Mouse (Mus musculus) midbrain, embryonic 10.5 days (tissue): ENCODE results near the gene Fhod1. TPM values are rescaled to one million over a fixed set of nuclear protein-coding genes. Genes with fewer than 3 reads are reported as not detected.
A peak's percentile ranks its signal among the peaks of the same experiment; 100 is the strongest.

Experiments
- DNase-seq: peaks from one replicate; pipeline ENCODE4 v3.0.0-alpha.2; 2017; ENCODE audit warnings: low spot score
- H3K27ac ChIP-seq: fragments of 300-500 bp; sonication (generic); replicated peaks from 2 replicates; pipeline ENCODE4 v1.5.1; 2016; ENCODE audit warnings: mild to moderate bottlenecking
- H3K27me3 ChIP-seq: fragments of 300-500 bp; sonication (generic); 2 replicates; pipeline ENCODE4 v1.6.1; 2016; ENCODE audit warnings: low read depth, mild to moderate bottlenecking; ENCODE audit not compliant: poor library complexity, severe bottlenecking
- H3K36me3 ChIP-seq: fragments of 300-500 bp; sonication (generic); 2 replicates; pipeline ENCODE4 v1.6.1; 2016; ENCODE audit warnings: mild to moderate bottlenecking, moderate library complexity
- H3K4me1 ChIP-seq: fragments of 300-500 bp; sonication (generic); 2 replicates; pipeline ENCODE4 v1.6.1; 2016
- H3K4me3 ChIP-seq: fragments of 300-500 bp; sonication (generic); 2 replicates; pipeline ENCODE4 v1.5.1; 2016; ENCODE audit warnings: mild to moderate bottlenecking, moderate library complexity
- H3K9me3 ChIP-seq: fragments of 300-500 bp; sonication (generic); replicated peaks from 2 replicates; pipeline ENCODE4 v1.6.1; 2016; ENCODE audit warnings: mild to moderate bottlenecking
- WGBS: fragments of 180-500 bp; shearing (Covaris S2); methylation state at CpG from one replicate; pipeline ENCODE4 v1.1.7; 2016; 5-methylcytosine and 5-hydroxymethylcytosine counted together
- polyA plus RNA-seq: library from polyadenylated mRNA; unstranded; fragments of >200 nt; fragmentation: Nextera tagmentation; extraction: Ambion mirVana; gene quantifications from 2 replicates; pipeline ENCODE4 v1.2.1, GENCODE M21; 2016

Gene Fhod1
- polyA plus RNA-seq, 1 experiment from 2014 or later, result 2.2 TPM

GRCm38 (mm10) chr8:105345061-105345975, 2.4 kb downstream of the Fhod1 start:
- Histone ChIP-seq H3K9me3 (no peaks in the 10 kb centered on the region), H3K27ac (no peak overlapping the region), H3K27me3 (peaks cover 10% of the 10 kb centered on the region), H3K4me3 (peak overlapping the region; percentile 76; the same call in 1 of the 2 replicates), H3K4me1 (peaks cover 61% of the 10 kb centered on the region), H3K36me3 (no peaks in the 10 kb centered on the region)
- WGBS, result 77% methylated on average over 7 of the region's 7 CpGs
- DNase-seq, result no peak

- no peak for DNase-seq
- H3K9me3 ChIP-seq, result no peaks in the 10 kb centered on the region
- no peaks in the 10 kb centered on the region for H3K27me3 ChIP-seq
- no peak overlapping the region for H3K27ac ChIP-seq
- no peak overlapping the region for H3K4me3 ChIP-seq
- WGBS, result 77% methylated on average over 8 of the region's 8 CpGs
- H3K36me3 ChIP-seq, result no peaks in the 10 kb centered on the region
- peaks cover 48% of the 10 kb centered on the region for H3K4me1 ChIP-seq
Measured at GRCm38 (mm10) chr8:105343791-105344574, 3.8 kb downstream of the Fhod1 start.

- peaks cover 36% of the 10 kb centered on the region for H3K4me1 ChIP-seq
- no peak overlapping the region for H3K27ac ChIP-seq
- H3K36me3 ChIP-seq, result peaks cover 9% of the 10 kb centered on the region
- H3K4me3 ChIP-seq, result no peak overlapping the region
- no peaks in the 10 kb centered on the region for H3K9me3 ChIP-seq
- no peak for DNase-seq
- 83% methylated on average over 4 of the region's 4 CpGs for WGBS
- H3K27me3 ChIP-seq, result peaks cover 2% of the 10 kb centered on the region
Measured at GRCm38 (mm10) chr8:105342768-105343167, 5.0 kb downstream of the Fhod1 start.

- Histone ChIP-seq H3K36me3 (peaks cover 23% of the 10 kb centered on the region), H3K27ac (no peak overlapping the region), H3K27me3 (peaks cover 14% of the 10 kb centered on the region), H3K9me3 (no peaks in the 10 kb centered on the region), H3K4me1 (peaks cover 26% of the 10 kb centered on the region), H3K4me3 (no peak overlapping the region)
- 61% methylated on average over 8 of the region's 8 CpGs for WGBS
- no peak for DNase-seq
Measured at GRCm38 (mm10) chr8:105341399-105341798, 6.4 kb downstream of the Fhod1 start.

GRCm38 (mm10) chr8:105339886-105340635, 7.7 kb downstream of the Fhod1 start:
- no peak overlapping the region for H3K4me3 ChIP-seq
- H3K36me3 ChIP-seq, result peaks cover 36% of the 10 kb centered on the region
- 81% methylated on average over 6 of the region's 6 CpGs for WGBS
- no peak overlapping the region for H3K27ac ChIP-seq
- peaks cover 14% of the 10 kb centered on the region for H3K27me3 ChIP-seq
- DNase-seq, result no peak
- H3K9me3 ChIP-seq, result no peaks in the 10 kb centered on the region
- H3K4me1 ChIP-seq, result peaks cover 13% of the 10 kb centered on the region

GRCm38 (mm10) chr8:105338992-105339391, 8.8 kb downstream of the Fhod1 start:
- peaks cover 14% of the 10 kb centered on the region for H3K27me3 ChIP-seq

GRCm38 (mm10) chr8:105336373-105337130, 11.2 kb downstream of the Fhod1 start:
- Histone ChIP-seq H3K36me3 (peaks cover 71% of the 10 kb centered on the region), H3K4me3 (no peak overlapping the region; the same call in 1 of the 2 replicates), H3K27me3 (peaks cover 14% of the 10 kb centered on the region), H3K4me1 (0 out of 2 replicates have a peak, but pooled peaks cover 4% of the 10 kb centered on the region), H3K27ac (no peak overlapping the region), H3K9me3 (no peaks in the 10 kb centered on the region)
- DNase-seq, result no peak
- 49% methylated on average over 32 of the region's 32 CpGs for WGBS

More at GRCm38 (mm10) chr8:105338992-105339391, 8.8 kb downstream of the Fhod1 start:
- 66% methylated on average over 4 of the region's 4 CpGs for WGBS
- DNase-seq, result no peak
- Histone ChIP-seq H3K36me3 (peaks cover 47% of the 10 kb centered on the region), H3K9me3 (no peaks in the 10 kb centered on the region), H3K4me1 (0 out of 2 replicates have a peak, but pooled peaks cover 4% of the 10 kb centered on the region), H3K4me3 (no peak overlapping the region), H3K27ac (no peak overlapping the region)

- Histone ChIP-seq H3K27ac (no peak overlapping the region), H3K4me3 (no peak overlapping the region), H3K9me3 (no peaks in the 10 kb centered on the region), H3K27me3 (peaks cover 10% of the 10 kb centered on the region), H3K4me1 (peaks cover 6% of the 10 kb centered on the region), H3K36me3 (peaks cover 98% of the 10 kb centered on the region)
- DNase-seq, result no peak
- WGBS, result 93% methylated on average over 2 of the region's 2 CpGs
Measured at GRCm38 (mm10) chr8:105332523-105332922, 15.2 kb downstream of the Fhod1 start.

- DNase-seq, result no peak
- WGBS, result 95% methylated on average over 9 of the region's 9 CpGs
- H3K4me3 ChIP-seq, result no peak overlapping the region
- H3K9me3 ChIP-seq, result no peaks in the 10 kb centered on the region
- H3K4me1 ChIP-seq, result peaks cover 12% of the 10 kb centered on the region
- H3K27me3 ChIP-seq, result peaks cover 4% of the 10 kb centered on the region
- H3K27ac ChIP-seq, result no peak overlapping the region
- peaks cover 92% of the 10 kb centered on the region for H3K36me3 ChIP-seq
Measured at GRCm38 (mm10) chr8:105331931-105332330, 15.8 kb downstream of the Fhod1 start.

GRCm38 (mm10) chr8:105331469-105331868, 16.3 kb downstream of the Fhod1 start:
- Histone ChIP-seq H3K9me3 (no peaks in the 10 kb centered on the region), H3K27ac (no peak overlapping the region), H3K36me3 (peaks cover 88% of the 10 kb centered on the region), H3K4me1 (peaks cover 11% of the 10 kb centered on the region), H3K4me3 (no peak overlapping the region), H3K27me3 (no peaks in the 10 kb centered on the region)
- 92% methylated on average over 22 of the region's 22 CpGs for WGBS
- no peak for DNase-seq

- H3K27ac ChIP-seq, result no peak overlapping the region
- no peak for DNase-seq
- peaks cover 76% of the 10 kb centered on the region for H3K36me3 ChIP-seq
- H3K27me3 ChIP-seq, result no peaks in the 10 kb centered on the region
- H3K9me3 ChIP-seq, result no peaks in the 10 kb centered on the region
- WGBS, result 95% methylated on average over 12 of the region's 12 CpGs
- H3K4me1 ChIP-seq, result peaks cover 17% of the 10 kb centered on the region
- H3K4me3 ChIP-seq, result no peak overlapping the region
Measured at GRCm38 (mm10) chr8:105330325-105330724, 17.4 kb downstream of the Fhod1 start.
